Mouse (Mus musculus): ENCODE measurements around the gene Wtip.
"Not testable (repeated sequence)": the region's sequence is repeated elsewhere in the genome, so short reads cannot be mapped to it uniquely, and the experiment has no call there.

Gene Wtip

DNA sequence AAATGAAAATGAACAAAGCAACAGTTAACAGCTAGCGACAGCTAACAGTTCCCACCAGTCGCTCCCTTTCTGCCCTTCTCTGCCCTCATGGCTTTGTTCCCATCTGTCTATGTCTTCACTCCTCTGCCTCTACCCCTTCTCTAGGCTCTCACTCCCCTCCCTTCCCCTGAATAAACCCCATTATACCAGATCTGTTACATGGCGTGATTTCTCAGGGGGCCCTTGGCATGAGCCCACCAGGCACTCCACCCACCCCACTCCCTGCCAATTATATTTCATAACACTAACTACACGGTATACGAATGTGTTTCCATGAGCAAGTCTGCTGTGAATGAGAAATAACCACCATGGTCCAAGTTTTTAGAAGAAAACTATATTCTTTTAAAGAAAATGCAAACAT is 23.9 kb downstream of the Wtip start:
- DNase-seq = no peak

GRCm38 (mm10) chr7:34101276-34101675 is 31.8 kb downstream of the Wtip start:
- DNase-seq = no peak

- DNase-seq = no peak
Observed at GRCm38 (mm10) chr7:34100002-34100401, 33.1 kb downstream of the Wtip start.

GRCm38 (mm10) chr7:34094911-34095481 is 38.1 kb downstream of the Wtip start, which contains the start of gene Scgb1b30:
Gene Scgb1b30 (plus strand): TSS chr7:34095431.
- DNase-seq = no peak

DNA sequence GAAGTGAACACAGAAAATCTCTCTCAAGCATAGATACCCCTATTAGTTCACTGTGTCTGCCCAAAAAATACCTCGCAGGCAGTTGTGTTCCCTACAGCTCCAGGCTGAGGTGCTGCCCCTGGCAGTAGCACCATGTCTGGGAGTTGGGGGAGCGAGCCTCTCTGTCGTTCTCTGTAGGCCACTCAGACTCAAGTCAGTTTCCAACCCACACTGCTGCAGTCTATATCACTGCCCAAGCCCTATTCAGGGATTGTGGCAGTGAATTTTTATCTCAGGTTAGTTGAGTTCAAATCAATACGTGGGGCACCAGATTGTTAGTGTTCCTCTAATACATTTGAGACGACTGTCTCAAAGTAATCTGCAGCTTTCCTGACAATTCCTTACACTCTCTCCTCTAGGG is 64.9 kb downstream of the Wtip start:
- DNase-seq = not testable (repeated sequence)
